9 mouse cellular contexts compared by ENCODE assay signal in the genomic region with DNA sequence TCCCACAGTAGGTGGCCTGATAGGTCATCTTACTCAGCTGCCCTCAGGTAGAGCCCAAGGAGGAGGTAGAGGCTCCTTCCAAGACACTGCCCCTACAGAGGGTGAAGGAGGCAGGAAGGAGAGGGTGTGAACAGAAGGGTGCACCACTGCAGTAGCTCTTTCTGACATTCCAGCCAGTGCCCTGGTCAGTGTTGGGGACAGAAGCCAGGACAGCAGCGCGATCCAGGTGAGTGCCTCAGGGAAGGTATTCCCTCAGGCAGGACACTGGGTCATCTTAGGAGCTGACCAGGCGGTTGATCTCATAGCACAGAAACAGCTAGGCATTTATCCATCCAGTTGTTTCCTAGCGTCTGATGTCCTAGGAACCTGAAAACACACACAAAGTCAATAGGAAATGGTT. TPM values are rescaled to one million over a fixed set of nuclear protein-coding genes. Genes with fewer than 3 reads are reported as not detected.
A peak's percentile ranks its signal among the peaks of the same experiment; 100 is the strongest.
DNase-seq lines count a peak whose midpoint lies in the region; ATAC-seq lines count a peak whose summit lies in the region.
"Had no signal": no experiment of that assay in that cellular context is flagged by ENCODE, and none has a peak within 500 bp of the region (broad histone marks: within the 10 kb centered on the region; RNA-seq: fewer than 3 reads in every experiment).

No protein-coding gene starts in this region.

- H3K4me2 ChIP-seq in heart, embryonic 13.5 days, result peak overlapping the region; percentile 66
- peak overlapping the region; percentile 64 for H3K4me2 ChIP-seq in heart, embryonic 16.5 days (ENCODE audit: low read depth, low read length)
- peak overlapping the region; percentile 35; the same call in 1 of the 2 replicates for H3K4me2 ChIP-seq in liver, embryonic 15.5 days

- H3K4me3 ChIP-seq in heart, embryonic 13.5 days, result peak overlapping the region; percentile 33
- H3K4me3 ChIP-seq in brown adipose tissue, adult 24 weeks (ENCODE audit: insufficient read depth, low read depth, low read length), result no peak overlapping the region
- H3K4me3 ChIP-seq in heart, embryonic 16.5 days (ENCODE audit: low read length), result peak overlapping the region; percentile 24
- no peak overlapping the region for H3K4me3 ChIP-seq in liver, embryonic 15.5 days (replicated peaks)

- no peaks in the 10 kb centered on the region for H3K27me3 ChIP-seq in heart, embryonic 13.5 days (replicated peaks)
- no peaks in the 10 kb centered on the region for H3K27me3 ChIP-seq in heart, embryonic 16.5 days (ENCODE audit: control insufficient read depth, insufficient read depth, low read length)
- peaks cover 4% of the 10 kb centered on the region; the same call in 1 of the 2 replicates for H3K27me3 ChIP-seq in liver, embryonic 15.5 days

- WGBS in heart, embryonic 13.5 days, result 58% methylated on average over 4 of the region's 4 CpGs
- WGBS in heart, embryonic 16.5 days, result 58% methylated on average over 4 of the region's 4 CpGs
- WGBS in liver, embryonic 15.5 days (ENCODE audit: insufficient replicate concordance), result 58% methylated on average over 4 of the region's 4 CpGs

- peaks cover 13% of the 10 kb centered on the region for H3K4me1 ChIP-seq in heart, embryonic 13.5 days
- H3K4me1 ChIP-seq in brown adipose tissue, adult 24 weeks (ENCODE audit: control insufficient read depth, insufficient read depth, insufficient read length, low read length), result peaks cover 32% of the 10 kb centered on the region
- H3K4me1 ChIP-seq in heart, embryonic 16.5 days (ENCODE audit: control insufficient read depth, insufficient read depth, low read length), result peaks cover 18% of the 10 kb centered on the region
- H3K4me1 ChIP-seq in liver, embryonic 15.5 days (replicated peaks), result 0 out of 2 replicates have a peak, but pooled peaks cover 4% of the 10 kb centered on the region

- no peaks in the 10 kb centered on the region for H3K36me3 ChIP-seq in heart, embryonic 13.5 days
- no peaks in the 10 kb centered on the region for H3K36me3 ChIP-seq in heart, embryonic 16.5 days (ENCODE audit: control insufficient read depth, insufficient read depth)
- no peaks in the 10 kb centered on the region for H3K36me3 ChIP-seq in liver, embryonic 15.5 days (replicated peaks)

- no peaks in the 10 kb centered on the region for H3K9me3 ChIP-seq in heart, embryonic 13.5 days
- no peaks in the 10 kb centered on the region for H3K9me3 ChIP-seq in heart, embryonic 16.5 days (replicated peaks; ENCODE audit: control insufficient read depth, low read length)
- H3K9me3 ChIP-seq in liver, embryonic 15.5 days (replicated peaks), result no peaks in the 10 kb centered on the region

- H3K9ac ChIP-seq in heart, embryonic 13.5 days, result peak overlapping the region; percentile 70
- H3K9ac ChIP-seq in heart, embryonic 16.5 days (ENCODE audit: low read length), result peak overlapping the region; percentile 42; the same call in 1 of the 2 replicates
- no peak overlapping the region for H3K9ac ChIP-seq in liver, embryonic 15.5 days

- peak overlapping the region; percentile 20; the same call in 1 of the 2 replicates for H3K27ac ChIP-seq in heart, embryonic 13.5 days (replicated peaks)
- 0 out of 2 replicates have a peak overlapping the region, but pooled peaks have one; percentile 35 for H3K27ac ChIP-seq in brown adipose tissue, adult 24 weeks (replicated peaks; ENCODE audit: low read depth, low read length)
- H3K27ac ChIP-seq in heart, embryonic 16.5 days (ENCODE audit: low read length), result peak overlapping the region; percentile 29; the same call in 1 of the 2 replicates
- no peak overlapping the region for H3K27ac ChIP-seq in liver, embryonic 15.5 days (replicated peaks)

- no peak for DNase-seq in heart, adult 18-20 months
- DNase-seq in testis, postnatal 14 days (ENCODE audit: low spot score), result no peak
- DNase-seq in embryo, embryonic 9.5 days (ENCODE audit: extremely low spot score), result no peak

- ATAC-seq in heart, embryonic 13.5 days (ENCODE audit: extremely low read depth, insufficient number of reproducible peaks, low FRiP score, low TSS enrichment), result no peak
- no peak for ATAC-seq in heart, embryonic 16.5 days (replicated peaks; ENCODE audit: extremely low read depth, insufficient read depth, low FRiP score)
- ATAC-seq in liver, embryonic 15.5 days (ENCODE audit: insufficient read depth), result no peak
- no peak for ATAC-seq in frontal cortex, adult (ENCODE audit: low TSS enrichment)

RNA-seq across cellular contexts. Expression of gene Trpm1, which starts 1.6 kb away (rescaled TPM):
- polyA plus RNA-seq in heart, embryonic 13.5 days (2015; fragmentation: Nextera tagmentation; extraction: Ambion mirVana), result 0.16 TPM in 1 of 2 replicates, not detected in the other
- total RNA-seq in heart, adult 18-20 months (2021), result under 1 TPM in 1 of 2 experiments, not detected in 1; 0.28 TPM
- polyA plus RNA-seq in brown adipose tissue, adult 24 weeks (2012; ENCODE audit: insufficient read depth, insufficient read length, missing spikeins), result not detected in 2 replicates
- polyA plus RNA-seq in heart, embryonic 16.5 days (2015; fragmentation: Nextera tagmentation; extraction: Ambion mirVana), result 0.32 TPM in 1 of 2 replicates, not detected in the other
- polyA plus RNA-seq in liver, embryonic 15.5 days (2015; fragmentation: Nextera tagmentation; extraction: Ambion mirVana), result not detected in 2 replicates
- total RNA-seq: adrenal gland, postnatal 25 days had no signal

Comparison
In these comparisons a context has a peak if more than half of its experiments do, and no peak if none do; other contexts are left out.
1. H3K4me3 ChIP-seq: peak in heart, embryonic 13.5 days (single experiment) and heart, embryonic 16.5 days (single experiment); none in brown adipose tissue, adult 24 weeks (single experiment) and liver, embryonic 15.5 days (single experiment).
2. Peak in every context shown above with its lines, with median percentiles within 50 percentile points of each other: H3K4me2 ChIP-seq.